Comparison of ENCODE assay signal across 7 mouse cellular contexts in the genomic region with DNA sequence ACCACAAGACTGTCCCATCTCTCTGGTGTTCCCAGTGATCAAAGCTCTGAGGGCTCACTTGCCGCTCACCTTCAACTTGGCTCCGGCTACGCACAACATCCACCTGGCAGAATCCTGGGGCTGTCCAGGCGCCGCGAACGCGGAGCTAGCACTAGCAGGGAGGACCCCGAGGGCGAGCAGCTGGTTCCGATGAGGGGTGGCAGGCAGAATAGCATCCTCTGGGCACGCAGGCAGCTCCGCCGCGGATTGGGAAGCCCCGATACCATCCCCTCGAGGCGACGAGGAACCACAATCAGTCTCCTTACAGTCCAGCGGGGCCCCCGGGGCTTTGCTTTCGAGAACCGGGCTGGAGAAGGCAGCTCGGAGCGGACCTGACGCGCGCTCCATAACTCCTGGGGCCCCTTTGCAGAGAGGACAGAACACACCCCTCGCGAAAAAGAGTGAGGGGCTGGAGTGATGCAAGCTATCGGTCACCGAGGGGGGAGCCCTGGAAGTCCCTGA. TPM values are rescaled to one million over a fixed set of nuclear protein-coding genes. Genes with fewer than 3 reads are reported as not detected.
DNase-seq lines count a peak whose midpoint lies in the region; ATAC-seq and TF ChIP-seq lines count a peak whose summit lies in the region.

No protein-coding gene starts in this region.

- peaks cover 22% of the 10 kb centered on the region for H3K27me3 ChIP-seq in hindbrain, embryonic 14.5 days (ENCODE audit: control insufficient read depth, insufficient read depth, low read length)
- H3K27me3 ChIP-seq in limb, embryonic 15.5 days = peaks cover 25% of the 10 kb centered on the region
- H3K27me3 ChIP-seq in midbrain, embryonic 15.5 days (replicated peaks) = peaks cover 21% of the 10 kb centered on the region
- H3K27me3 ChIP-seq in splenic B cell, adult 2 months (ENCODE audit: control insufficient read depth, insufficient read depth, low read length, poor library complexity, severe bottlenecking) = no peaks in the 10 kb centered on the region

- H3K9me3 ChIP-seq in hindbrain, embryonic 14.5 days (ENCODE audit: control insufficient read depth, low read length) = no peaks in the 10 kb centered on the region
- no peaks in the 10 kb centered on the region for H3K9me3 ChIP-seq in limb, embryonic 15.5 days
- H3K9me3 ChIP-seq in midbrain, embryonic 15.5 days = no peaks in the 10 kb centered on the region

- peak overlapping the region; percentile 96 for H3K9ac ChIP-seq in hindbrain, embryonic 14.5 days
- H3K9ac ChIP-seq in limb, embryonic 15.5 days = peak overlapping the region; percentile 83
- H3K9ac ChIP-seq in midbrain, embryonic 15.5 days = peak overlapping the region; percentile 97

- intact Hi-C loops in gastrocnemius, adult 2 months (cut with DNase I) = loop anchor here (5.0 kb wide), 3 partner anchors 98 to 283 kb away; no protein-coding TSS in a partner anchor

- H3K4me2 ChIP-seq in hindbrain, embryonic 14.5 days (replicated peaks) = peak overlapping the region; percentile 98
- H3K4me2 ChIP-seq in limb, embryonic 15.5 days = peak overlapping the region; percentile 100
- peak overlapping the region; percentile 99 for H3K4me2 ChIP-seq in midbrain, embryonic 15.5 days

- H3K4me3 ChIP-seq in gastrocnemius, adult 2 months = peak overlapping the region; percentile 96
- peak overlapping the region; percentile 99 for H3K4me3 ChIP-seq in hindbrain, embryonic 14.5 days (replicated peaks; ENCODE audit: low read length)
- peak overlapping the region; percentile 95 for H3K4me3 ChIP-seq in limb, embryonic 15.5 days
- H3K4me3 ChIP-seq in midbrain, embryonic 15.5 days = peak overlapping the region; percentile 99

- H3K36me3 ChIP-seq in hindbrain, embryonic 14.5 days (replicated peaks; ENCODE audit: control insufficient read depth, insufficient read depth) = no peaks in the 10 kb centered on the region
- H3K36me3 ChIP-seq in limb, embryonic 15.5 days = no peaks in the 10 kb centered on the region
- H3K36me3 ChIP-seq in midbrain, embryonic 15.5 days (replicated peaks) = no peaks in the 10 kb centered on the region
- no peaks in the 10 kb centered on the region for H3K36me3 ChIP-seq in splenic B cell, adult 2 months (ENCODE audit: control insufficient read depth, insufficient read depth, low read length, poor library complexity, severe bottlenecking)

- no peak for ATAC-seq in hindbrain, embryonic 14.5 days (ENCODE audit: low FRiP score)
- no peak for ATAC-seq in limb, embryonic 15.5 days (ENCODE audit: insufficient number of reproducible peaks, low FRiP score, low TSS enrichment, low read depth)
- no peak for ATAC-seq in midbrain, embryonic 15.5 days (replicated peaks)

- H3K4me1 ChIP-seq in hindbrain, embryonic 14.5 days (replicated peaks; ENCODE audit: control insufficient read depth, insufficient read depth, low read length) = peaks cover 41% of the 10 kb centered on the region
- H3K4me1 ChIP-seq in limb, embryonic 15.5 days = peaks cover 39% of the 10 kb centered on the region
- H3K4me1 ChIP-seq in midbrain, embryonic 15.5 days = peaks cover 41% of the 10 kb centered on the region

- TF ChIP-seq CTCF in gastrocnemius, adult 2 months (IDR thresholded peaks at IDR 0.05) = no peak

- peak; percentile 73 for DNase-seq in adrenal gland, adult 2 months
- peak; percentile 65 to 66 for DNase-seq in cerebellum, postnatal 10 days
- DNase-seq in gastrocnemius, adult 2 months = peak; percentile 59
- no peak for DNase-seq in hindbrain, embryonic 14.5 days (ENCODE audit: low spot score)
- peak; percentile 43 for DNase-seq in splenic B cell, adult 2 months (ENCODE audit: low read depth, low spot score)

- peak overlapping the region; percentile 91 for H3K27ac ChIP-seq in gastrocnemius, adult 2 months
- H3K27ac ChIP-seq in hindbrain, embryonic 14.5 days = peak overlapping the region; percentile 97; the same call in 1 of the 2 replicates
- H3K27ac ChIP-seq in limb, embryonic 15.5 days = peak overlapping the region; percentile 89
- H3K27ac ChIP-seq in midbrain, embryonic 15.5 days = peak overlapping the region; percentile 97

- 1% methylated on average over 32 of the region's 32 CpGs for WGBS in hindbrain, embryonic 14.5 days
- under 1% methylated on average over 32 of the region's 32 CpGs for WGBS in limb, embryonic 15.5 days
- WGBS in midbrain, embryonic 15.5 days = under 1% methylated on average over 32 of the region's 32 CpGs

RNA-seq across cellular contexts. Expression of gene Cux1, which starts 1.9 kb away (rescaled TPM):
- total RNA-seq in adrenal gland, adult 2 months (2021) = 100 to 1,000 TPM; 101 to 105 TPM
- polyA plus RNA-seq in adrenal gland, adult 2 months (2012; rRNA removed) = 46.2 and 52.3 TPM in 2 replicates
- total RNA-seq in gastrocnemius, adult 2 months (2021) = 10 to 100 TPM; 80.9 to 88.2 TPM
- 89.1 and 99.0 TPM in 2 replicates for polyA plus RNA-seq in hindbrain, embryonic 14.5 days (2014; fragmentation: Nextera tagmentation; extraction: Ambion mirVana)
- 76.4 and 80.1 TPM in 2 replicates for polyA plus RNA-seq in limb, embryonic 15.5 days (2015; fragmentation: Nextera tagmentation; extraction: Ambion mirVana)
- 114 and 121 TPM in 2 replicates for polyA plus RNA-seq in midbrain, embryonic 15.5 days (2015; fragmentation: Nextera tagmentation; extraction: Ambion mirVana)
